Mouse (Mus musculus) cerebellum, adult 11 months (tissue): ENCODE data around the gene Rnf19b.

Source experiments
- DNase-seq: peaks from one replicate; pipeline ENCODE4 v3.0.0; 2022

Rnf19b gene

GRCm38 (mm10) chr4:129081041-129081440 lies 23.0 kb downstream of the Rnf19b start:
- DNase-seq = peak; percentile 85

GRCm38 (mm10) chr4:129081512-129081911 lies 23.4 kb downstream of the Rnf19b start:
- no peak for DNase-seq

GRCm38 (mm10) chr4:129081939-129082338 lies 23.9 kb downstream of the Rnf19b start:
- DNase-seq = no peak

DNA sequence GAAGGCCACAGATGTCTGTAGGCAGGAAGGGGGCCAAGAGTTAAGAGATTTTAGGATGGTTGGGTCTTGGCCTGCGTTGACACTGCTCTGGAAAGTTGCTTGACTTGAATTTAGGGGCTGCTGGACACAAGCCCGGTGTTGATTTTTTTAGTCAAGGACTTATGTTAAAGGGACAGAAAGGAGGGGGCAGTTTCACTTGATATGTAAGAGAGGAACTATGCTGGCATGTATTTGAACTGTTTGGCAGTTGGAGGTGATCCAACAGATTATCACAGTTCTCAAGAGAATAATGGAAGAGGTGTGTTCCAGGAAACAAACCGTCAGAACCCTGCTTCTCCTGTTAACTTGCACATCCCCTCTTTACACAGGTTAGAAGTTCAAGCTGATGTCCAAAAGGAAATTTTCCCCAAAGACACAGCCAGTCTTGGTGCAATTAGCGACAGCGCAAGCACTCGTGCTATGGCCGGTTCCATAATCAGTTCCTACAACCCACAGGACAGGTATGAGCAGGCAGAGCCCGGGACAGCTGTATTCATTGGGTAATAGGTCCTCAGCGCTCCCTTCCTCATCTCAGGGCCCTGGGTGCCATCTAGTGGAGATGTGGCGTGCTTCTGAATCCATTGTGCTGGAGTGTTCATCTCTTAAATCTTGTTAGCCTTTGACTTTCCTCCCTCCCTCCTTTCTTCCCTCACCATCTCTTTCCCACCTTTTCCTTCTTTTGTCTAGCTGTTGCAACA lies 24.5 kb downstream of the Rnf19b start:
- peak; percentile 74 for DNase-seq

DNA sequence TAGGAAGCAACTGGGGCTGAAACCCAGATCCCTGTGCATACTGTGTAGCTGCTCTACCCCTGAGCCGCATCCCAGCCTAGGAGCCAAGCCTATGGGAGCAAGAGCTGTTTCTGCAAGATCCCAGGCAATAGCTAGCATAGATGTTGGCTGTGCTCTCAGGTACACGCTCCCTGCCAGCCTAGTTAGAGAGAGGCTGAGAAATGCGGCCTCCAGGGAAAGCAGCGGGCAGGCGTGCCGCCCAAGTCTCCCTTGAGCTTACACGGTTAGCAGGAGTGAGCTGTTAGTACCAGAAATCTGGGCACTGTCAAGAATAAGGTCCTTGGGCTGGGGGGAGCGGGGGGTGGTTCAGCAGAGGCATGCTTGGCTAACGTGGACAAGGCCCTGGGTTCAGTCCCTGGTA lies 26.8 kb downstream of the Rnf19b start:
- no peak for DNase-seq

GRCm38 (mm10) chr4:129086078-129086477 lies 28.0 kb downstream of the Rnf19b start:
- DNase-seq = peak; percentile 72

- DNase-seq = no peak
Measured at GRCm38 (mm10) chr4:129087850-129088249, 29.8 kb downstream of the Rnf19b start.

DNA sequence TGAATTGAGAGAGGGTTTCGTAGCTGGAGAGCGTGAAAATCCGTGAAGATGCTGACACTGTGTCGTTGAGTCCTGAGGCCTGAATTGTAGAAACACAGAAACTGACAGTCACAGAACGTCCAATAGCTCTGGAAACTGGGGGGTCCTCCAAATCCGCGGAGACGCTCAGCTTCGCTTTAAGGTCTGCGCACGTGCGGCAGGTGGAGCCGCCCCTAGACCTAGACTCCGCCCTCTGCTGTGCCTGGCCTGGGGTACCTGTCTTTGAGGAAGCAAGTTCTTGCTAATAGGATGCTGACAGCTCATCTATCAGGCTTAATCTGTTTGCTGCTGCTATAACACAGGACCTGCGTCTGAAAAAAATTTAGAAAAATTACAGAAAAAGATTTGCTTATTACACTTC lies 37.2 kb downstream of the Rnf19b start:
- no peak for DNase-seq

DNA sequence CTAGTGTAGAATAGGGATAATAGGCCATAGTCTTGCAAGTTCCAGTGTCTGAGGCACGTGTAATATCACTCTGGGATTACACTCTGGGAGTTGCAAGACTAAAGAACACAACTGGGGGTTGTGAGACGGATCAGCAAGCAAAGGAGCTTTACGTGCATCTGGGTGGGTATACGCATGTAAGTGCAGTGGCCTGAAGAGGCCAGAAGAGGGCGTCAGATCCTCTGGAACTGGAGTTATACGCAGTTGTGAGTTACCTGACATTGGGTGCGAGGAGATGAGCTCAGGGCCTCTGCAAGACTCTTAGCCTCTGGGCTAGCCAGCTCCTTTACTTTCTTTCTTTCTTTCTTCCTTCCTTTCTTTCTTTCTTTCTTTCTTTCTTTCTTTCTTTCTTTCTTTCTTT lies 38.9 kb downstream of the Rnf19b start:
- no peak for DNase-seq

GRCm38 (mm10) chr4:129102133-129102829 lies 44.2 kb downstream of the Rnf19b start:
- no peak for DNase-seq

DNA sequence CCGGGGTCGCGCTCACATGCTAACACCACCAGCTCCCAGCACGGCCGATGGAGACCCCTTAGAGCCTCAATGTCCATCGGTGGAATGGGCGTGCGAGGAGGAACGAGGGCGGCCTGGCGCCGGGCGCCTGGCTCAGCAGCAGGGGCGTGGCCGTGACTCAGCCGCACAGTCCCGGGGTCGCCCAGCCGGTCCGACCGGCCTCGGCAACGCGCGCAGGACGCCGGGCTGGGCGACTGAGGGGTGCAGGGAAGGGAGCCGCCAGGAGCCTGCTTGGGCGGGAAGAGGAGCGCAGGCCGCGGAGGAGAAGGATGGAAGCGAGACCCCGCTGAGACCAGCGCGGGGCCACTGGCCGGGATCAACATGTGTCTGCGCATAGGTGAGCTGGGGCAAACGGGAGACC lies 47.3 kb downstream of the Rnf19b start, which contains the start of gene Tmem54:
Tmem54 (plus strand) TSS at position 193 of the 400 bp plus-strand sequence.
- no peak for DNase-seq

DNA sequence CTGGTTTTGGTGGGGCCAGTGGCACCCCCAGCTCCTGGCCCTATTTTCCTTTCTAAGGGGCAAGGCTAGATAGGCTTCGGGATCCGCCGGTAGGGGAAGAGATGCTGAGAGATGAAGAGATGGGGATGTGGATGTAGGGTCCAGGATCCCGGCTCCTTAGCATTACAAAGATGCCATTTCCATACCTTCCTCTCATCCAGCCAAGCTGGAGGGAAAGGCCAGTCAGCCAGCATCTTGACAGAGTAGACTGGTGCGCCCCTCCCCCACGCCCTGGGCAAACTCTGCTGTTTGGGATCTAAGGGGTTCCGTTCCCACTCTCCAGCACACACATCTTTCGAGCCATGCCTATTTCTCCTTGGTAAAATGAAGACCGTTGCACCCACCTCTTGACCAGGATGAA lies 48.0 kb downstream of the Rnf19b start:
- no peak for DNase-seq

DNA sequence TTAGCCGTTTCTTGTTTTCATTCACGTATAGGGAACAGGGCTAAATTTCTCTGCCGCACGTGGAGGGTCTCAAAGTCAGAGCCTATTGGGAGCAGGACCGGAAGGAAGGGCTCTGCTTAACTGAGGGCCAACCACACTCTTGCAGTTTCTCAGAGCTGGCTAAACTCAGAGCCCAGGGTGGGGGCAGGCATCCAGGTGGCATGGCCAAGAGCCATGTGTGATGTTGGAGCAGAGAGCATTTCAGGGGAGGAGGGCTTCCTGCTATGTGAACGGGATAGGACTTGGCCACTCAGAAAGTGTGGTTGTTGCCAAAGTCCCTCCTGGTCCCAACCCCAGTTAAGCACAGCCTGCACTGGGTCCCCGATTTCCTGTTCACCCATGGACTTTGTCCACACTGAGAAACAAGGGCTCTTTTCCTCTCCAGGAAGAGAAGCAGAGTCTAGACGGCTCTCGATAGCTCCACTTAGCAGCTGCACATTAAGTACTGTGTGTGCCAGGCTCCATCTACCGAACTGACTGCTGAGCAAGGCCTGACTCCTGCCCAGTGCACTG lies 49.4 kb downstream of the Rnf19b start:
- DNase-seq = no peak

DNA sequence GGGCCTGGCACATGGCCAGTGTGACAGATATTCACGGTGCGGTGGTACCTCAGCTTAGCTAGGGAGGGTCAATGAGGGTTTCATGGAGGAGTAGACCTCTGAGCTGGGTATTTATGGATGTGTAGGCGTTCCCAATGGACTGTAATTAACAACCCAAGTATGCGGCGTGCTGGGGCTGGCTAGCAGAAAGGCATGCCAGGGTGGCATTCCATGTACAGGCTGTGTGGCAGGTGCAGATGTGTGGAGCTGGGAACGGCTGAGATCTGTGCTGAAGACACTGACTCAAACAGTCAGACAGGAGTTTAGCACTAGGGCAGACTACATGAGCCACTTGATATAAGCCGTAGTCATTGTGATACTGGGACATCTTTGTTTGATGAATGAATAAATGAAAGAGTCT lies 50.6 kb downstream of the Rnf19b start:
- DNase-seq = no peak

DNA sequence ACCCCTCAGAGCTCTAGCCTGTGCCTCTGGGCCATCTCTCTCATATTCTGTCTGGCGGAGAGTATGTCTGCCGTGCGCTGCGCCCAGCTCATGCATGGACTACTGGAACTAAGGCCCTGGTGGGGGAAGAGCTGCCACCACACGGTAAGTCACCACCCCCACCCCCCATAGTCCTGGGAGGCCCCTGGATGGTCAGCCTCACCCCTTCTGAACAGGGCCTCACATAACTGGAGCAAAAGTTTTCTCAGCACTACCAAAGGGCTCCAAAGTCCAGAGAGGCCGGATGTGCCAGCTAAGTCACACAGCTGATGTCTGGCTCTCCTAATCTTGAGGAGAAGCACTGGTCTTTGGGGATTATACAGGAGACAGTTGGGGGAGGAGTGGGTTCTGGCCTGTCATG lies 52.7 kb downstream of the Rnf19b start:
- DNase-seq = no peak

GRCm38 (mm10) chr4:129111350-129111749 lies 53.3 kb downstream of the Rnf19b start:
- no peak for DNase-seq

DNA sequence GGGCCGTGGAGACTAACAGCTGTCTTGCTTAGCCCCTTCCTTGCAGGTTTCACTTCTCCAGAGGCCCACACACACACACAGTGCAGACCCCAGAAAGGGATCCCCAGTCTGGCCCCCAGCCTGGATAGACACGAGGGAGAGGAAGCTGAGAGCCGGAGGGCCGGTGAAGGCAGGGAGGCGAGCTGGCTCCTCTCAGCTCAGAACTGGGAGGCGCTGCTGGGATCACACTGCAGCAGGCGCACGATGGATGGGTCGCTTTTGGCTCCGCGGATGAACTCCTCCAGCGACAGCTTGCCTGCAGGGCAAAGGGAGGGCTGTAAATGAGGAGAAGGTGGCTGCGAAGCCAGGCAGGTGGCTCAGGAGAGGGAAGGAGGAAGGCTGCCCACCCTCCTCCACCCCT lies 54.2 kb downstream of the Rnf19b start:
- DNase-seq = no peak

- peak; percentile 78 for DNase-seq
Measured at GRCm38 (mm10) chr4:129113083-129113988, 55.3 kb downstream of the Rnf19b start.

- no peak for DNase-seq
Measured at GRCm38 (mm10) chr4:129116703-129117102, 58.6 kb downstream of the Rnf19b start.

DNA sequence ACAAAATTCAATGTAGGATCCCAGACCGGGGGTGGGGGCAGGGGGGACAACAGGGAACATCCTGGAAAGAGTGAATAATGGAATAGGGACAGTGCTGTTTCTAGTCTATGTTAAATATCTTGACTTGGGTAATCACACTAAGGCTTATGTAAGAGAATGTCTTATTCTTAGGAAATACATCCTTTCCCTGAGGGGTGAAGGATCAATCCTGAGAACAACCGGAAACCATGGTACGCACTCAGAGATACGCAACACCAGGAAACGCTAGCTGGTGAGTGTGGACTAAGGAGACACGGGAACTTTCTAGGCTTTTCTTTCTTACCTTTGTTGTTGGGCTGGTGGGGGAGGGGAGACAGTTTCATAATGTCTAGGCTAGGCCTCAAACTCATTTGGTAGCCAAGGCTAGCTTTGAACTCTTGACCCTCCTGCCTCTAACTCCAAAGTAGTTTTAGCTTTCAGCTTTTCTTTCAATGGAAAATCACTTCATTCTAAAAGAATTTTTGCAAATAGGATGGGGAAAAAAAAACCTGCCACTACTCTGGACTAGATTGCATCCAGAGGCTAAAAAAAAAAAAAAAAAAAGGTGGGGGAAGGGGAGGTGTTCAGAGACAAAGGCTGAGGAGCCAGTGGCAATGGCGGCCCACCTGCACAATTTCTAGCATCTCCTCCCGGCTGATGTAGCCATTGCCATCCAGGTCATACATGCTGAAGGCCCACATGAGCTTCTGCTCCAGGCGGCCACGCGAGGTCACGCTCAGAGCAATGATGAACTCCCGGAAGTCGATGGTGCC lies 59.8 kb downstream of the Rnf19b start:
- no peak for DNase-seq

DNA sequence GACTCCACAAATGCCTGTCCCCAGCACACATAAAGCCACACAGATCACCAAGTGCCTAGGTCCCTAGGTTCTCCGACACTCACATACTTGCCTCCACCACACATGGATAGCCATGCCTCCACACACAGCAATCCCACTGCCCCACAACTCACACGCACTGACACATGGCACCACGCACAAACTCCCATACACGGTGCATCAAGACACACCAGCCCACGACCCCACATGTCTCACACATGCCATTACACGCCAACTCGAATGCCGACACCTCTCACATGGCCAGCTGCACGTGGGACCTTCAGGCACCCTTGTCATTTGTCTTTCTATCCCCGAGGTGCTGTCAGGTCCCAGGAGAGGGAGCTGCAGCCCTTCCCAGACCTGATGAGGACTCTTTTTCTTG lies 61.6 kb downstream of the Rnf19b start:
- no peak for DNase-seq
